Mouse (Mus musculus): ENCODE results near the gene Anapc7. TPM values are rescaled to one million over a fixed set of nuclear protein-coding genes. Genes with fewer than 3 reads are reported as not detected.

Gene Anapc7
- 49.2 and 50.5 TPM in 2 replicates for polyA plus RNA-seq (2016; fragmentation: Nextera tagmentation; extraction: Ambion mirVana)

- H3K9ac ChIP-seq, result peak within 1 kb of the TSS; percentile 88
- ATAC-seq (ENCODE audit: low FRiP score), result peak; percentile 33
- peak within 1 kb of the TSS; percentile 99 for H3K4me3 ChIP-seq (replicated peaks)
- peaks cover 19% of the 10 kb centered on the region for H3K4me1 ChIP-seq
- H3K27ac ChIP-seq, result peak within 1 kb of the TSS; percentile 93
- peak within 1 kb of the TSS; percentile 95 for H3K4me2 ChIP-seq
- no peaks in the 10 kb centered on the region; the same call in 1 of the 2 replicates for H3K36me3 ChIP-seq (replicated peaks)
- WGBS, result 24% methylated on average over 17 of the region's 17 CpGs
- H3K9me3 ChIP-seq, result no peaks in the 10 kb centered on the region
- no peaks in the 10 kb centered on the region for H3K27me3 ChIP-seq
These were observed at the start of gene Anapc7 for GRCm38 (mm10) chr5:122421271-122422068. Anapc7 (plus strand) TSS chr5:122421693.

- no peaks in the 10 kb centered on the region for H3K27me3 ChIP-seq
- H3K9ac ChIP-seq, result peak within 1 kb of the TSS; percentile 87
- ATAC-seq (ENCODE audit: low FRiP score), result peak; percentile 94
- WGBS, result under 1% methylated on average over 53 of the region's 53 CpGs
- peak within 1 kb of the TSS; percentile 98 for H3K27ac ChIP-seq
- H3K4me1 ChIP-seq, result peaks cover 22% of the 10 kb centered on the region
- H3K4me2 ChIP-seq, result peak within 1 kb of the TSS; percentile 71
- H3K36me3 ChIP-seq (replicated peaks), result peaks cover 34% of the 10 kb centered on the region
- H3K4me3 ChIP-seq (replicated peaks), result peak within 1 kb of the TSS; percentile 68
- H3K9me3 ChIP-seq, result no peaks in the 10 kb centered on the region
These were observed 49.2 kb upstream of the Anapc7 start, which contains the start of gene Fam216a for GRCm38 (mm10) chr5:122372192-122372769. Fam216a (minus strand) TSS chr5:122372364.

- ATAC-seq (ENCODE audit: low FRiP score), result no peak
- WGBS, result 6% methylated on average over 5 of the region's 5 CpGs
- Histone ChIP-seq H3K9me3 (no peaks in the 10 kb centered on the region), H3K27me3 (no peaks in the 10 kb centered on the region), H3K9ac (peak overlapping the region; percentile 76), H3K4me1 (peaks cover 22% of the 10 kb centered on the region), H3K4me2 (peak overlapping the region; percentile 71), H3K4me3 (replicated peaks) (peak overlapping the region; percentile 68), H3K27ac (peak overlapping the region; percentile 88), H3K36me3 (replicated peaks) (peaks cover 28% of the 10 kb centered on the region)
These were observed 48.6 kb upstream of the Anapc7 start for GRCm38 (mm10) chr5:122372878-122373277.

- ATAC-seq (ENCODE audit: low FRiP score), result no peak
- 89% methylated on average over 4 of the region's 4 CpGs for WGBS
- Histone ChIP-seq H3K4me2 (no peak overlapping the region), H3K9me3 (no peaks in the 10 kb centered on the region), H3K9ac (no peak overlapping the region), H3K4me3 (replicated peaks) (no peak overlapping the region), H3K27ac (no peak overlapping the region), H3K4me1 (peaks cover 12% of the 10 kb centered on the region), H3K36me3 (replicated peaks) (peaks cover 49% of the 10 kb centered on the region), H3K27me3 (no peaks in the 10 kb centered on the region)
These were observed 44.2 kb upstream of the Anapc7 start for GRCm38 (mm10) chr5:122377101-122377833.

GRCm38 (mm10) chr5:122378171-122378570 lies 43.3 kb upstream of the Anapc7 start:
- H3K27me3 ChIP-seq, result no peaks in the 10 kb centered on the region
- no peak overlapping the region for H3K4me3 ChIP-seq (replicated peaks)
- H3K4me2 ChIP-seq, result no peak overlapping the region
- H3K36me3 ChIP-seq (replicated peaks), result peaks cover 54% of the 10 kb centered on the region
- no peak overlapping the region for H3K9ac ChIP-seq
- peaks cover 6% of the 10 kb centered on the region for H3K4me1 ChIP-seq
- H3K27ac ChIP-seq, result no peak overlapping the region
- no peaks in the 10 kb centered on the region for H3K9me3 ChIP-seq
- 95% methylated on average over 12 of the region's 12 CpGs for WGBS
- no peak for ATAC-seq (ENCODE audit: low FRiP score)

- H3K4me2 ChIP-seq, result no peak overlapping the region
- no peaks in the 10 kb centered on the region for H3K27me3 ChIP-seq
- 59% methylated on average over 11 of the region's 11 CpGs for WGBS
- H3K27ac ChIP-seq, result no peak overlapping the region
- H3K36me3 ChIP-seq (replicated peaks), result peaks cover 52% of the 10 kb centered on the region
- H3K9me3 ChIP-seq, result no peaks in the 10 kb centered on the region
- no peak overlapping the region for H3K9ac ChIP-seq
- H3K4me1 ChIP-seq, result no peaks in the 10 kb centered on the region
- ATAC-seq (ENCODE audit: low FRiP score), result peak; percentile 53; the same call in 1 of the 2 replicates
- no peak overlapping the region for H3K4me3 ChIP-seq (replicated peaks)
These were observed 41.9 kb upstream of the Anapc7 start for GRCm38 (mm10) chr5:122379374-122380155.

- H3K27ac ChIP-seq, result no peak overlapping the region
- H3K9me3 ChIP-seq, result no peaks in the 10 kb centered on the region
- H3K4me3 ChIP-seq (replicated peaks), result no peak overlapping the region
- no peak overlapping the region for H3K4me2 ChIP-seq
- H3K36me3 ChIP-seq (replicated peaks), result no peaks in the 10 kb centered on the region; the same call in 1 of the 2 replicates
- no peaks in the 10 kb centered on the region for H3K27me3 ChIP-seq
- ATAC-seq (ENCODE audit: low FRiP score), result no peak
- no peak overlapping the region for H3K9ac ChIP-seq
- 87% methylated on average over 5 of the region's 5 CpGs for WGBS
- H3K4me1 ChIP-seq, result peaks cover 13% of the 10 kb centered on the region
These were observed 31.5 kb upstream of the Anapc7 start for GRCm38 (mm10) chr5:122390006-122390405.

- Histone ChIP-seq H3K27ac (no peak overlapping the region), H3K9me3 (no peaks in the 10 kb centered on the region), H3K36me3 (replicated peaks) (no peaks in the 10 kb centered on the region; the same call in 1 of the 2 replicates), H3K9ac (no peak overlapping the region), H3K4me3 (replicated peaks) (no peak overlapping the region), H3K27me3 (no peaks in the 10 kb centered on the region), H3K4me1 (peaks cover 13% of the 10 kb centered on the region), H3K4me2 (no peak overlapping the region)
- ATAC-seq (ENCODE audit: low FRiP score), result no peak
These were observed 30.8 kb upstream of the Anapc7 start for GRCm38 (mm10) chr5:122390671-122391070.

GRCm38 (mm10) chr5:122391178-122391785 lies 30.2 kb upstream of the Anapc7 start:
- peak overlapping the region; percentile 80 for H3K4me3 ChIP-seq (replicated peaks)
- no peaks in the 10 kb centered on the region for H3K9me3 ChIP-seq
- WGBS, result 54% methylated on average over 15 of the region's 16 CpGs
- no peak overlapping the region for H3K27ac ChIP-seq
- peak; percentile 33 for ATAC-seq (ENCODE audit: low FRiP score)
- peak overlapping the region; percentile 94 for H3K4me2 ChIP-seq
- H3K36me3 ChIP-seq (replicated peaks), result no peaks in the 10 kb centered on the region; the same call in 1 of the 2 replicates
- H3K9ac ChIP-seq, result 0 out of 2 replicates have a peak overlapping the region, but pooled peaks have one; percentile 78
- H3K4me1 ChIP-seq, result peaks cover 13% of the 10 kb centered on the region
- H3K27me3 ChIP-seq, result no peaks in the 10 kb centered on the region

- Histone ChIP-seq H3K4me1 (peaks cover 13% of the 10 kb centered on the region), H3K27me3 (no peaks in the 10 kb centered on the region), H3K9ac (peak within 1 kb of the TSS; percentile 78), H3K9me3 (no peaks in the 10 kb centered on the region), H3K4me2 (peak within 1 kb of the TSS; percentile 94), H3K4me3 (replicated peaks) (peak within 1 kb of the TSS; percentile 80), H3K27ac (peak within 1 kb of the TSS; percentile 42; the same call in 1 of the 2 replicates), H3K36me3 (replicated peaks) (peaks cover 3% of the 10 kb centered on the region)
- under 1% methylated on average over 39 of the region's 39 CpGs for WGBS
- ATAC-seq (ENCODE audit: low FRiP score), result peak; percentile 85
These were observed 29.7 kb upstream of the Anapc7 start, which contains the start of gene Arpc3 for GRCm38 (mm10) chr5:122391786-122392180. Arpc3 (plus strand) TSS chr5:122391878.

Measured in forebrain, embryonic 12.5 days (tissue).